Mouse (Mus musculus): ENCODE results near the gene Kctd21. TPM values are rescaled to one million over a fixed set of nuclear protein-coding genes. Genes with fewer than 3 reads are reported as not detected.

The Kctd21 gene
- polyA plus RNA-seq, 1 experiment from 2014 or later = 5.1 TPM

DNA sequence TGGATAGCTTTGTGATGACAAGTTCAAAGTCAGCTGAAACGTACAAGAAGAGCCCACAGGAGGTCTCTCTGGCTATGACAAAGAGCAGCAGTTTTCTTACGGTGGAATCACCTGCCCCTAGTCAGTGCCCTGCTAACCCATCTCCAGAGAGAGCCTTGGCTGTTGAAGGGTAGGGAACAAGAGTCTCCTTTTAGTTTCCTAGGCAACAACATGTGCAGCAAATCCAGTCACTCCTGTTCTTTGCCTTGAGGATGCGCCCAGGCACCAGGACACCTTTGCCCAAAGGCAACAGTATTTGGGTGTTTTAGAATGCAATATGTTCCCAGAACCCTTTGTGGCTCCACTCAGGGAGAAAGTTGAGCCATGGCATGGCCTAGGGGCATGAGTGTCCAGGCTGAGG lies 16.2 kb downstream of the Kctd21 start:
- in situ Hi-C loops (cut with MboI; ENCODE audit: low pct_unique_long_range_greater_than_20kb) = no loop called here

DNA sequence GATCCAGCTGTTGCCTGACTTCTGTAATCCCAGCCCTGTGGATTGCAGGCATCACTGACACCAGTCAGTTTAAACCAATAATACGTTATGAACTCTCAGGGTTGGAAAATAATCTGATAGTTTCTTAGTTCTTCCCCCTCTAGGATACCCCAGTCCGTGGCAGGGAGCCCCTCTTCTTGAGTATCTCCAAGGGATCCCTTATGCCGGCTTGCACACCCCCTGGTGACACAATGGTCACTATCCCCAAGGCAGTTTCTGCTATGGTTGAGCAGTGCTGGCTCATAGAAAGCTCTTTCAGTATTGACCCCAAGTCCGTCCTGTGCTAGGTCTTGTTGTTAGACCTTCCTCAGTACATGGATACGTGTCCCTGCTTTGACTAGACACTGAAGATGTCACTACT lies 16.7 kb downstream of the Kctd21 start:
- no peaks in the 10 kb centered on the region for H3K27me3 ChIP-seq
- ATAC-seq (no peak), DNase-seq (ENCODE audit: low read depth, low spot score) (no peak)
- CTCF ChIA-PET = no interaction called here
- TF ChIP-seq CTCF (IDR thresholded peaks at IDR 0.05) = no peak
- in situ Hi-C loops (cut with MboI; ENCODE audit: low pct_unique_long_range_greater_than_20kb) = no loop called here
- POLR2A ChIA-PET = no interaction called here

More for the DNA sequence above, 16.2 kb downstream of the Kctd21 start:
- no peak for ATAC-seq
- CTCF ChIA-PET = no interaction called here
- no peak for TF ChIP-seq CTCF (IDR thresholded peaks at IDR 0.05)
- POLR2A ChIA-PET = no interaction called here
- DNase-seq (ENCODE audit: low read depth, low spot score) = no peak
- no peaks in the 10 kb centered on the region for H3K27me3 ChIP-seq

DNA sequence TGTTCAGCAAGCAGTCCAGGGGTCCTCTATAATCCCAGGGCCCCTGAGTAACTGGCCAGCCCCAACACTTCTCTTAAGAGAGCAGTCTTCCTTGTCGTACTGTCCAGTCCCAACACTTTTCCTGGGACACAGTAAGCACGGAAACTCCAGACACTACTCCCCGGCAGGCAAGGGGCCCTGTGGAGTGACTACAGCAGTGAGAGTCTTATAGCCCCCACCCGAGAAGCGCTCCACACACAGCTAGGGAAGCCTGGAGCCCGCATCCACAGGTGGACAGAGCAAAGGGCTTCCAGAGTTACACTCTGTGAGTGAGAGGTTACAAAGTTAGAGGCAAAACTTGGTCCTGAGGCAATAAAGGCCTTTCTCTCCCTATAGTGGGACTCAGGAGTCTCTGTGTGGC lies 17.3 kb downstream of the Kctd21 start:
- ATAC-seq (no peak), DNase-seq (ENCODE audit: low read depth, low spot score) (no peak)
- no peak for TF ChIP-seq CTCF (IDR thresholded peaks at IDR 0.05)
- POLR2A ChIA-PET = interaction anchor here (0.6 kb wide), 1 partner anchor 987 kb away, joined by 3 read pairs; no protein-coding TSS in a partner anchor
- H3K27me3 ChIP-seq = no peaks in the 10 kb centered on the region
- in situ Hi-C loops (cut with MboI; ENCODE audit: low pct_unique_long_range_greater_than_20kb) = no loop called here
- CTCF ChIA-PET = no interaction called here

DNA sequence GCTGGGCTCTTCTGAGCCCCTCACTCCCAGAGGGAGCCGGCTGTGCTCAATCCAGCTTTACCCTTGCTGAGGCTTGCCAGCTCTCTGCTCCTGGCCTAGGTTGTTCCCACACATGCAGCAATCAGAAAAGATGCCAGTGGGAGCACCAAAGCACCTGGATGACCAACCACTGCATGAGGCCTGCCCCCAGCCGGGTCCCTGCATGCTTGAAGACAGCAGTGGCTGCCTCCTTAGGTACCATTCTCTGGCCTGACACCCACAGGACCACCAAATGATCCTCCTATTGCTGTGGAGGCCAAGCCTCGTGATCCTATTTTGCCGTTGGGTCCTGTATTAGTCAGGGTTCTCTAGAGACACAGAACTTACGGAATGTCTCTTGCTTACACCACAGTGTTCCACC lies 18.8 kb downstream of the Kctd21 start:
- TF ChIP-seq CTCF (IDR thresholded peaks at IDR 0.05) = no peak
- ATAC-seq (no peak), DNase-seq (ENCODE audit: low read depth, low spot score) (no peak)
- H3K27me3 ChIP-seq = no peaks in the 10 kb centered on the region
- CTCF ChIA-PET = interaction anchor here (0.9 to 1.1 kb wide), 2 partner anchors 8 to 10 kb away, joined by 3 to 4 read pairs; no protein-coding TSS in a partner anchor
- POLR2A ChIA-PET = no interaction called here
- in situ Hi-C loops (cut with MboI; ENCODE audit: low pct_unique_long_range_greater_than_20kb) = no loop called here

- CTCF ChIA-PET = interaction anchor here (1.1 kb wide), 1 partner anchor 9 kb away, joined by 4 read pairs; no protein-coding TSS in a partner anchor
- POLR2A ChIA-PET = no interaction called here
- DNase-seq (ENCODE audit: low read depth, low spot score) (no peak), ATAC-seq (no peak)
- in situ Hi-C loops (cut with MboI; ENCODE audit: low pct_unique_long_range_greater_than_20kb) = no loop called here
- H3K27me3 ChIP-seq = no peaks in the 10 kb centered on the region
- TF ChIP-seq CTCF (IDR thresholded peaks at IDR 0.05) = no peak
These were observed 19.8 kb downstream of the Kctd21 start for GRCm38 (mm10) chr7:97351792-97352513.

- ATAC-seq (no peak), DNase-seq (ENCODE audit: low read depth, low spot score) (no peak)
- CTCF ChIA-PET = no interaction called here
- TF ChIP-seq CTCF (IDR thresholded peaks at IDR 0.05) = no peak
- no peaks in the 10 kb centered on the region for H3K27me3 ChIP-seq
- in situ Hi-C loops (cut with MboI; ENCODE audit: low pct_unique_long_range_greater_than_20kb) = no loop called here
- POLR2A ChIA-PET = no interaction called here
These were observed 21.2 kb downstream of the Kctd21 start for GRCm38 (mm10) chr7:97353356-97353755.

DNA sequence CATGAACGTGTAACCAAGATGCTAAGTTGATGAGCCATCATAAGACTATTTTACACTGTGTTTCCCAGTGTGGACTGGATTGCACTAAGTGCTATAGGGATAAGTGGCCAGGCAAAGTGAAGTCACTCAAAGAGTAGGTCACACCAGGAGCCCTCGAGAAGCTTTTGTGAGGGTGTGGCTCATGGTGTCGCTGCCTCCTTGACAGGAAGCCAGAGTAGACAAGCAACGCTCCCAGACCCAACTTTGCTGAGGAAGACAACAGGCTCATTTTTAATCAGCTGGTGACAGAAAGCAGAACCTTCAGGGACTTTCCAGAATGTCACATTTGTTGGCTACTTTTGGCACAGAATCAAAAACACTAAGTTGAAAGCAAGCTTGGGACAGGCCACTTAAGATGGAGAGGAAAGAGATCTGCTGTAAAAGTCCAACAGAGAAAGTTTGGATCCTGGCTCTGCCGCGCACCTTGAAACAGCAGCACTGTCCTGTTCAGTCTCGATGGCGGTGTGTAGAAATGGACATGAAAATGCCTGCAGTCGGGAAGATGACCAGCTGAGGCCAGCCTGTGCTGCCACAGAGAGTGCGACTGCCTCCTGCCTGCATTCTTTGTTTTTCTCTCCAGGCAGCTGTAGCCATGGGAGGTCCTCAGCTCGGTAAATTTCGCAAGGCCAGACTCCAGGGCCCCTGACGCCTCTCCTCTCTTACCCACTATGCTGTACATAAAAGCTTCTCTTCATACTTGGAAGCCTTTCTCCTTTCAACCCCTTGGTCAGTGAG lies 23.1 kb downstream of the Kctd21 start:
- no peak for DNase-seq (ENCODE audit: low read depth, low spot score)
- POLR2A ChIA-PET = no interaction called here
- CTCF ChIA-PET = no interaction called here

GRCm38 (mm10) chr7:97356253-97356652 lies 24.1 kb downstream of the Kctd21 start:
- ChIA-PET POLR2A (no interaction called here), CTCF (no interaction called here)
- no peak for TF ChIP-seq CTCF (IDR thresholded peaks at IDR 0.05)
- no peaks in the 10 kb centered on the region for H3K27me3 ChIP-seq
- ATAC-seq (no peak), DNase-seq (ENCODE audit: low read depth, low spot score) (no peak)
- in situ Hi-C loops (cut with MboI; ENCODE audit: low pct_unique_long_range_greater_than_20kb) = no loop called here

More for the DNA sequence above, 23.1 kb downstream of the Kctd21 start:
- in situ Hi-C loops (cut with MboI; ENCODE audit: low pct_unique_long_range_greater_than_20kb) = no loop called here
- TF ChIP-seq CTCF (IDR thresholded peaks at IDR 0.05) = no peak
- ATAC-seq = no peak
- H3K27me3 ChIP-seq = no peaks in the 10 kb centered on the region

GRCm38 (mm10) chr7:97356875-97357276 lies 24.7 kb downstream of the Kctd21 start:
- ChIA-PET POLR2A (no interaction called here), CTCF (no interaction called here)
- no peak for TF ChIP-seq CTCF (IDR thresholded peaks at IDR 0.05)
- H3K27me3 ChIP-seq = no peaks in the 10 kb centered on the region
- DNase-seq (ENCODE audit: low read depth, low spot score) = no peak
- ATAC-seq = no peak
- in situ Hi-C loops (cut with MboI; ENCODE audit: low pct_unique_long_range_greater_than_20kb) = no loop called here

DNA sequence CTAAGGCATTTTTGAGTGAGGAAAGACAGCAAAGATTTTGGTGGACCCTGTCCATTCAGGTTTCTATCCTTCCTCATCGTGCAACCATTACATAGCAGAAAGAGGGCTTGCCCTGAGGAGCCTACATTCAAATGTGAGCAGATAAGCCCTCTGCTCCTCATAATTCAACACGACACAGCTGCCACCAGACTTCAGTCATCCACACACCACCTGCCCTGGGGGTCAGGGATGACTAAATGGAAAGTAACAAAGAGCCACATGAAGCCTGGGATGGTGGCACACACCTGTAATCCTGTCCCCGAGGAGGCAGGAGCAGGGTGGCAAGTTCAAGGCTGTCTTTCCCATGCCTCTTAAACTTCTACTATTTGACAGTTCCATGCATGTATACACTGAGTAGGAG lies 25.7 kb downstream of the Kctd21 start:
- in situ Hi-C loops (cut with MboI; ENCODE audit: low pct_unique_long_range_greater_than_20kb) = no loop called here
- ChIA-PET CTCF (no interaction called here), POLR2A (no interaction called here)
- TF ChIP-seq CTCF (IDR thresholded peaks at IDR 0.05) = no peak
- peaks cover 6% of the 10 kb centered on the region for H3K27me3 ChIP-seq
- ATAC-seq (no peak), DNase-seq (ENCODE audit: low read depth, low spot score) (no peak)

- no peak for TF ChIP-seq CTCF (IDR thresholded peaks at IDR 0.05)
- ATAC-seq (no peak), DNase-seq (ENCODE audit: low read depth, low spot score) (no peak)
- in situ Hi-C loops (cut with MboI; ENCODE audit: low pct_unique_long_range_greater_than_20kb) = no loop called here
- POLR2A ChIA-PET = no interaction called here
- CTCF ChIA-PET = no interaction called here
- H3K27me3 ChIP-seq = peaks cover 8% of the 10 kb centered on the region
These were observed 26.2 kb downstream of the Kctd21 start for GRCm38 (mm10) chr7:97358347-97358746.

All from Patski (cell line).